23 mouse cellular contexts compared by ENCODE assay signal in genomic region chr12:86383803-86384202, GRCm38 (mm10). TPM values are rescaled to one million over a fixed set of nuclear protein-coding genes. Genes with fewer than 3 reads are reported as not detected.
DNase-seq lines count a peak whose midpoint lies in the region; ATAC-seq and TF ChIP-seq lines count a peak whose summit lies in the region.
"Had no signal": no experiment of that assay in that cellular context is flagged by ENCODE, and none has a peak within 500 bp of the region (broad histone marks: within the 10 kb centered on the region; RNA-seq: fewer than 3 reads in every experiment).

No protein-coding gene starts in this region.

- no peaks in the 10 kb centered on the region for H3K36me3 ChIP-seq in hindbrain, embryonic 10.5 days
- no peaks in the 10 kb centered on the region for H3K36me3 ChIP-seq in hindbrain, postnatal 0 days (ENCODE audit: insufficient read depth, low read length)
- no peaks in the 10 kb centered on the region for H3K36me3 ChIP-seq in hindbrain, embryonic 12.5 days
- H3K36me3 ChIP-seq: embryonic facial prominence, embryonic 12.5 days; limb, embryonic 13.5 days; liver, embryonic 13.5 days; lung, embryonic 15.5 days had no signal

- peak overlapping the region; percentile 3; the same call in 1 of the 2 replicates for H3K4me3 ChIP-seq in hindbrain, embryonic 10.5 days
- no peak overlapping the region for H3K4me3 ChIP-seq in hindbrain, postnatal 0 days (ENCODE audit: low read length)
- H3K4me3 ChIP-seq in hindbrain, embryonic 12.5 days = no peak overlapping the region
- H3K4me3 ChIP-seq: embryonic facial prominence, embryonic 12.5 days; erythroblast, embryonic 14.5 days; limb, embryonic 13.5 days; liver, embryonic 13.5 days; lung, embryonic 15.5 days had no signal

- H3K4me2 ChIP-seq in hindbrain, postnatal 0 days (ENCODE audit: low read depth, low read length) = no peak overlapping the region
- peak overlapping the region; percentile 11; the same call in 1 of the 2 replicates for H3K4me2 ChIP-seq in hindbrain, embryonic 12.5 days (replicated peaks)
- H3K4me2 ChIP-seq: embryonic facial prominence, embryonic 12.5 days; limb, embryonic 13.5 days; liver, embryonic 13.5 days; lung, embryonic 15.5 days had no signal

- TF ChIP-seq CTCF in hindbrain, postnatal 0 days (IDR thresholded peaks at IDR 0.05; ENCODE audit: low read depth) = no peak

- peaks cover 52% of the 10 kb centered on the region for H3K4me1 ChIP-seq in hindbrain, embryonic 10.5 days (replicated peaks)
- peaks cover 12% of the 10 kb centered on the region for H3K4me1 ChIP-seq in hindbrain, postnatal 0 days (ENCODE audit: insufficient read depth, low read length)
- peaks cover 50% of the 10 kb centered on the region for H3K4me1 ChIP-seq in hindbrain, embryonic 12.5 days
- H3K4me1 ChIP-seq: embryonic facial prominence, embryonic 12.5 days; liver, embryonic 13.5 days; lung, embryonic 15.5 days had no signal

- H3K9ac ChIP-seq in hindbrain, postnatal 0 days (replicated peaks; ENCODE audit: low read length) = no peak overlapping the region
- H3K9ac ChIP-seq in hindbrain, embryonic 12.5 days = peak overlapping the region; percentile 35; the same call in 1 of the 2 replicates
- H3K9ac ChIP-seq: embryonic facial prominence, embryonic 12.5 days; limb, embryonic 13.5 days; liver, embryonic 13.5 days; lung, embryonic 15.5 days had no signal

- no peaks in the 10 kb centered on the region for H3K9me3 ChIP-seq in hindbrain, embryonic 10.5 days
- H3K9me3 ChIP-seq in hindbrain, postnatal 0 days (ENCODE audit: low read length) = no peaks in the 10 kb centered on the region
- H3K9me3 ChIP-seq in hindbrain, embryonic 12.5 days (replicated peaks) = no peaks in the 10 kb centered on the region
- H3K9me3 ChIP-seq: embryonic facial prominence, embryonic 12.5 days; limb, embryonic 13.5 days; liver, embryonic 13.5 days; lung, embryonic 15.5 days had no signal

- DNase-seq in hindbrain, embryonic 10.5 days (ENCODE audit: low spot score) = peak; percentile 51
- no peak for DNase-seq in hindbrain, postnatal 0 days (ENCODE audit: low spot score)
- peak; percentile 52 for DNase-seq in retina, embryonic 14.5 days (ENCODE audit: low spot score)
- DNase-seq in retina, postnatal 1 day = no peak
- no peak for DNase-seq in Muller cell, postnatal 12 days (ENCODE audit: inconsistent ontology term)
- no peak for DNase-seq in lung, postnatal 36 days
- no peak for DNase-seq in cerebellum, postnatal 25 days
- DNase-seq: adrenal gland, postnatal 10 days; cerebellum, adult 9-11 months; gastrocnemius, postnatal 25 days; kidney, postnatal 4 days; liver, embryonic 13.5 days had no signal

- peak overlapping the region; percentile 79 for H3K27ac ChIP-seq in hindbrain, embryonic 10.5 days
- H3K27ac ChIP-seq in hindbrain, postnatal 0 days = no peak overlapping the region
- peak overlapping the region; percentile 60 for H3K27ac ChIP-seq in hindbrain, embryonic 12.5 days
- H3K27ac ChIP-seq: embryonic facial prominence, embryonic 12.5 days; limb, embryonic 13.5 days; liver, embryonic 13.5 days; lung, embryonic 15.5 days; macrophage had no signal

- WGBS in hindbrain, embryonic 10.5 days = 15% methylated on average over 6 of the region's 6 CpGs
- 8% methylated on average over 6 of the region's 6 CpGs for WGBS in hindbrain, postnatal 0 days
- 4% methylated on average over 6 of the region's 6 CpGs for WGBS in hindbrain, embryonic 12.5 days

- H3K27me3 ChIP-seq in hindbrain, embryonic 10.5 days (ENCODE audit: insufficient read depth, poor library complexity, severe bottlenecking) = peaks cover 25% of the 10 kb centered on the region
- H3K27me3 ChIP-seq in hindbrain, postnatal 0 days (ENCODE audit: insufficient read depth, low read length) = no peaks in the 10 kb centered on the region
- peaks cover 25% of the 10 kb centered on the region for H3K27me3 ChIP-seq in hindbrain, embryonic 12.5 days
- H3K27me3 ChIP-seq: lung, embryonic 15.5 days had no signal

- no peak for ATAC-seq in hindbrain, postnatal 0 days
- peak; percentile 52 for ATAC-seq in hindbrain, embryonic 12.5 days (ENCODE audit: low FRiP score)
- ATAC-seq: activated CD4-positive, CD25-positive, alpha-beta regulatory T cell, adult 4 months; intestine, embryonic 16.5 days had no signal

RNA-seq across cellular contexts. Expression of gene Esrrb, which starts 22.9 kb away (rescaled TPM):
- 0.31 and 0.71 TPM in 2 replicates for polyA plus RNA-seq in hindbrain, embryonic 10.5 days (2016; fragmentation: Nextera tagmentation; extraction: Ambion mirVana)
- 9.8 and 11.0 TPM in 2 replicates for total RNA-seq in hindbrain, postnatal 0 days (2014; rRNA removed)
- 3.1 TPM in 2 replicates for polyA plus RNA-seq in hindbrain, postnatal 0 days (2015; fragmentation: Nextera tagmentation; extraction: Ambion mirVana)
- polyA plus RNA-seq in hindbrain, embryonic 12.5 days (2016; fragmentation: Nextera tagmentation; extraction: Ambion mirVana) = 1.7 and 3.2 TPM in 2 replicates
- total RNA-seq: hematopoietic stem cell, adult 5-6 weeks; monocyte, adult 5-6 weeks; neutrophil, adult 5-6 weeks had no signal
- polyA plus RNA-seq: activated CD4-positive, CD25-positive, alpha-beta regulatory T cell, adult 4 months; erythroblast, embryonic 14.5 days; liver, embryonic 13.5 days; macrophage had no signal

Comparison
In these comparisons a context has a peak if more than half of its experiments do, and no peak if none do; other contexts are left out.
1. DNase-seq: peak in hindbrain, embryonic 10.5 days (single experiment) and retina, embryonic 14.5 days (single experiment); none in hindbrain, postnatal 0 days (single experiment), retina, postnatal 1 day (single experiment), Muller cell, postnatal 12 days (single experiment), lung, postnatal 36 days (single experiment) and cerebellum, postnatal 25 days (0 of 2).